Mouse (Mus musculus): ENCODE results near the gene Gm9376. TPM values are rescaled to one million over a fixed set of nuclear protein-coding genes. Genes with fewer than 3 reads are reported as not detected.
A peak's percentile ranks its signal among the peaks of the same experiment; 100 is the strongest.

Gene Gm9376
- polyA plus RNA-seq (2012; rRNA removed) (not detected in 2 replicates), polyA plus RNA-seq (2014; fragmentation: Nextera tagmentation; extraction: Ambion mirVana) (not detected in 2 replicates)

GRCm38 (mm10) chr14:118266660-118267059, at the start of gene Gm9376:
Gm9376 (plus strand) TSS chr14:118266960.
- H3K9me3 ChIP-seq (ENCODE audit: control insufficient read depth, low read length), result no peaks in the 10 kb centered on the region
- DNase-seq (ENCODE audit: low spot score), result no peak
- WGBS, result 89% methylated on average over 2 of the region's 2 CpGs
- H3K27me3 ChIP-seq (ENCODE audit: control insufficient read depth, insufficient read depth, low read length), result no peaks in the 10 kb centered on the region
- H3K4me1 ChIP-seq (ENCODE audit: control insufficient read depth, insufficient read depth, low read length), result no peaks in the 10 kb centered on the region
- H3K4me2 ChIP-seq (replicated peaks; ENCODE audit: low read depth, low read length, severe bottlenecking), result no peak within 1 kb of the TSS
- no peak within 1 kb of the TSS for H3K9ac ChIP-seq (ENCODE audit: low read depth, low read length, severe bottlenecking)
- no peaks in the 10 kb centered on the region for H3K36me3 ChIP-seq (ENCODE audit: control insufficient read depth, insufficient read depth, low read length)
- no peak for ATAC-seq (ENCODE audit: low FRiP score, low read depth)
- no peak within 1 kb of the TSS for H3K4me3 ChIP-seq (replicated peaks; ENCODE audit: low read length)
- no peak within 1 kb of the TSS for H3K27ac ChIP-seq (replicated peaks; ENCODE audit: low read depth, low read length)
- TF ChIP-seq POLR2A (IDR thresholded peaks at IDR 0.05; ENCODE audit: borderline replicate concordance, extremely low read depth, insufficient read depth, insufficient read length), result no peak

GRCm38 (mm10) chr14:118220885-118221284, 45.9 kb upstream of the Gm9376 start:
- WGBS, result 88% methylated on average over 1 of the region's 1 CpGs
- TF ChIP-seq POLR2A (IDR thresholded peaks at IDR 0.05; ENCODE audit: borderline replicate concordance, extremely low read depth, insufficient read depth, insufficient read length), result no peak
- no peak overlapping the region for H3K9ac ChIP-seq (ENCODE audit: low read depth, low read length, severe bottlenecking)
- DNase-seq (ENCODE audit: low spot score), result no peak
- no peak overlapping the region for H3K27ac ChIP-seq (replicated peaks; ENCODE audit: low read depth, low read length)
- H3K4me1 ChIP-seq (ENCODE audit: control insufficient read depth, insufficient read depth, low read length), result no peaks in the 10 kb centered on the region; the same call in 1 of the 2 replicates
- no peak overlapping the region for H3K4me2 ChIP-seq (replicated peaks; ENCODE audit: low read depth, low read length, severe bottlenecking)
- ATAC-seq (ENCODE audit: low FRiP score, low read depth), result no peak
- H3K9me3 ChIP-seq (ENCODE audit: control insufficient read depth, low read length), result no peaks in the 10 kb centered on the region
- H3K4me3 ChIP-seq (replicated peaks; ENCODE audit: low read length), result no peak overlapping the region
- peaks cover 29% of the 10 kb centered on the region for H3K27me3 ChIP-seq (ENCODE audit: control insufficient read depth, insufficient read depth, low read length)
- no peaks in the 10 kb centered on the region for H3K36me3 ChIP-seq (ENCODE audit: control insufficient read depth, insufficient read depth, low read length)

- H3K9ac ChIP-seq (ENCODE audit: low read depth, low read length, severe bottlenecking), result no peak overlapping the region
- TF ChIP-seq POLR2A (IDR thresholded peaks at IDR 0.05; ENCODE audit: borderline replicate concordance, extremely low read depth, insufficient read depth, insufficient read length), result no peak
- no peaks in the 10 kb centered on the region for H3K36me3 ChIP-seq (ENCODE audit: control insufficient read depth, insufficient read depth, low read length)
- H3K4me1 ChIP-seq (ENCODE audit: control insufficient read depth, insufficient read depth, low read length), result no peaks in the 10 kb centered on the region; the same call in 1 of the 2 replicates
- no peak overlapping the region for H3K27ac ChIP-seq (replicated peaks; ENCODE audit: low read depth, low read length)
- DNase-seq (ENCODE audit: low spot score) (no peak), ATAC-seq (ENCODE audit: low FRiP score, low read depth) (no peak)
- no peak overlapping the region for H3K4me2 ChIP-seq (replicated peaks; ENCODE audit: low read depth, low read length, severe bottlenecking)
- no peaks in the 10 kb centered on the region for H3K9me3 ChIP-seq (ENCODE audit: control insufficient read depth, low read length)
- H3K27me3 ChIP-seq (ENCODE audit: control insufficient read depth, insufficient read depth, low read length), result peaks cover 73% of the 10 kb centered on the region
- WGBS, result 12% methylated on average over 16 of the region's 16 CpGs
- no peak overlapping the region for H3K4me3 ChIP-seq (replicated peaks; ENCODE audit: low read length)
Observed at GRCm38 (mm10) chr14:118225061-118225743, 41.6 kb upstream of the Gm9376 start.

DNA sequence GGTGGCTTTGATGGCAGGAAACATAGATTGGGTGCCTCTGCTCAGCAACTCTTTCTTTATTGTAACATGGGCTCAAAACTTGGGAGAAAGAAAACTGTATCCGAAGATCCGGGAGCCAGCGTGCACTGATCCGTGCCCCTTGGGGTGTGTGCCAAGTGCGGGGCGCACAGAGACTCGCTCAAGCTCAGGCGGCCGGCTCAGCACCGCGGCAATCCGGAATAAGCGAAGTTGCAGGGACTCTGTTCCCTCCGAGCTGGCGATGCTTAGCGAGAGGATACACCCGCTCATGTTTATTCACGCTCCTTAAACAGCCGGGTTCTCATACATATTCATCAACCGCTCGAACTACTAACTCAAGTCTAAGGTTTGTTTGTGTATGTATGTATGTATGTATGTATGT, 40.8 kb upstream of the Gm9376 start:
- peaks cover 80% of the 10 kb centered on the region for H3K27me3 ChIP-seq (ENCODE audit: control insufficient read depth, insufficient read depth, low read length)
- no peaks in the 10 kb centered on the region; the same call in 1 of the 2 replicates for H3K4me1 ChIP-seq (ENCODE audit: control insufficient read depth, insufficient read depth, low read length)
- under 1% methylated on average over 21 of the region's 21 CpGs for WGBS
- H3K36me3 ChIP-seq (ENCODE audit: control insufficient read depth, insufficient read depth, low read length), result no peaks in the 10 kb centered on the region
- H3K9ac ChIP-seq (ENCODE audit: low read depth, low read length, severe bottlenecking), result no peak overlapping the region
- 0 out of 2 replicates have a peak overlapping the region, but pooled peaks have one; percentile 10 for H3K4me2 ChIP-seq (replicated peaks; ENCODE audit: low read depth, low read length, severe bottlenecking)
- DNase-seq (ENCODE audit: low spot score) (no peak), ATAC-seq (ENCODE audit: low FRiP score, low read depth) (no peak; the same call in 1 of the 2 replicates)
- H3K4me3 ChIP-seq (replicated peaks; ENCODE audit: low read length), result peak overlapping the region; percentile 10; the same call in 1 of the 2 replicates
- no peak overlapping the region for H3K27ac ChIP-seq (replicated peaks; ENCODE audit: low read depth, low read length)
- TF ChIP-seq POLR2A (IDR thresholded peaks at IDR 0.05; ENCODE audit: borderline replicate concordance, extremely low read depth, insufficient read depth, insufficient read length), result no peak
- no peaks in the 10 kb centered on the region for H3K9me3 ChIP-seq (ENCODE audit: control insufficient read depth, low read length)

GRCm38 (mm10) chr14:118226471-118227155, 40.1 kb upstream of the Gm9376 start:
- H3K4me3 ChIP-seq (replicated peaks; ENCODE audit: low read length), result 0 out of 2 replicates have a peak overlapping the region, but pooled peaks have one; percentile 10
- no peak for DNase-seq (ENCODE audit: low spot score)
- no peaks in the 10 kb centered on the region for H3K9me3 ChIP-seq (ENCODE audit: control insufficient read depth, low read length)
- 3% methylated on average over 21 of the region's 21 CpGs for WGBS
- H3K27me3 ChIP-seq (ENCODE audit: control insufficient read depth, insufficient read depth, low read length), result peaks cover 87% of the 10 kb centered on the region
- H3K9ac ChIP-seq (ENCODE audit: low read depth, low read length, severe bottlenecking), result no peak overlapping the region
- H3K27ac ChIP-seq (replicated peaks; ENCODE audit: low read depth, low read length), result no peak overlapping the region
- TF ChIP-seq POLR2A (IDR thresholded peaks at IDR 0.05; ENCODE audit: borderline replicate concordance, extremely low read depth, insufficient read depth, insufficient read length), result no peak
- peaks cover 3% of the 10 kb centered on the region; the same call in 1 of the 2 replicates for H3K4me1 ChIP-seq (ENCODE audit: control insufficient read depth, insufficient read depth, low read length)
- no peak overlapping the region for H3K4me2 ChIP-seq (replicated peaks; ENCODE audit: low read depth, low read length, severe bottlenecking)
- no peak for ATAC-seq (ENCODE audit: low FRiP score, low read depth)
- no peaks in the 10 kb centered on the region for H3K36me3 ChIP-seq (ENCODE audit: control insufficient read depth, insufficient read depth, low read length)
